Mouse (Mus musculus) layer of hippocampus, adult 2 months (tissue): ENCODE data around the gene Oma1. TPM values are rescaled to one million over a fixed set of nuclear protein-coding genes. Genes with fewer than 3 reads are reported as not detected.

Source experiments
- DNase-seq, 2 experiments: peaks; one replicate each; pipeline ENCODE4 v3.0.0; 2022; ENCODE audit warnings: low spot score in 2 of 2
- H3K27ac ChIP-seq: fragments of 200-600 bp; 2 replicates; pipeline ENCODE4 v1.8.1; 2022
- H3K4me3 ChIP-seq: fragments of 200-600 bp; 2 replicates; pipeline ENCODE4 v1.8.1; 2022; ENCODE audit warnings: mild to moderate bottlenecking
- CTCF ChIP-seq: fragments of 200-600 bp; conservative IDR thresholded peaks from 2 replicates; pipeline ENCODE4 v1.8.1; 2022; ENCODE audit warnings: antibody characterized with exemption, mild to moderate bottlenecking, moderate library complexity
- long read RNA-seq, 2 experiments: library from polyadenylated mRNA; stranded (forward); transcript quantifications; one replicate each; pipeline ENCODE4 v2.0.0; 2021; ENCODE audit warnings: borderline mapping rate in 2 of 2
- total RNA-seq, 2 experiments: library from RNA; stranded (reverse); gene quantifications; 2 replicates each; pipeline ENCODE4 v1.2.3; 2021

The Oma1 gene
- total RNA-seq: 10 to 100 TPM in 1 of 2 experiments, 1 to 10 TPM in 1; 8.4 to 10.2 TPM
- long read RNA-seq, experiment 1, transcript Oma1-201 (9 exons, 1,915 nt): major isoform, 5 of 7 reads
- long read RNA-seq, experiment 1, partial matches to known transcripts: 1 of 7 reads
- long read RNA-seq, experiment 1, other reads (novel, unspliced or antisense): 1 of 7 reads
- long read RNA-seq, experiment 2, partial matches to known transcripts: 1 of 6 reads
- long read RNA-seq, experiment 2, other reads (novel, unspliced or antisense): 3 of 6 reads

- Histone ChIP-seq H3K4me3 (peak within 1 kb of the TSS; percentile 85), H3K27ac (peak within 1 kb of the TSS; percentile 97)
- peak; percentile 83 for TF ChIP-seq CTCF
- DNase-seq: peak; percentile 95 to 98
These were observed at the start of gene Oma1 for GRCm38 (mm10) chr4:103313587-103314525. Oma1 (plus strand) TSS chr4:103313812.

GRCm38 (mm10) chr4:103263812-103264396 lies 49.7 kb upstream of the Oma1 start:
- Histone ChIP-seq H3K27ac (no peak overlapping the region), H3K4me3 (no peak overlapping the region)
- DNase-seq: no peak
- no peak for TF ChIP-seq CTCF

DNA sequence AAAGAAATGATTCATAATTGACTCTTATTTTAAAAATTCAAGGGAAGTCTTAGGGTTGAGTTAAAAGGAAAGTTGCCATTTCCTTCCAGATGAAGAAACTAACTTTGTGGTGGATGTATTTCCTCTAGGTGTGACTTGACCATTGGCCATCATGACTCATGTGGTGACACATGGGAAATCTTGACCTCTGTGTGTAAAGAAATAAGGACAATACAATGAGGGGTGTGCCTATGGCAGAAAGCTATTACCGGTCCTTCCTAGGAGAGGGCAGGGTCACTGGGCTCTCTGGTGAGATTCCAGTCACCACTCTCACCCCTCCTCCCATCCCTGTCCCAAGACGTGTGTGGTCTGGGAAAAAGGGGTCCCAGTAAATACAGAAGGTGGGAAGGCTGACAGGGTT lies 48.4 kb upstream of the Oma1 start:
- Histone ChIP-seq H3K27ac (no peak overlapping the region), H3K4me3 (no peak overlapping the region)
- no peak for TF ChIP-seq CTCF
- no peak for DNase-seq

DNA sequence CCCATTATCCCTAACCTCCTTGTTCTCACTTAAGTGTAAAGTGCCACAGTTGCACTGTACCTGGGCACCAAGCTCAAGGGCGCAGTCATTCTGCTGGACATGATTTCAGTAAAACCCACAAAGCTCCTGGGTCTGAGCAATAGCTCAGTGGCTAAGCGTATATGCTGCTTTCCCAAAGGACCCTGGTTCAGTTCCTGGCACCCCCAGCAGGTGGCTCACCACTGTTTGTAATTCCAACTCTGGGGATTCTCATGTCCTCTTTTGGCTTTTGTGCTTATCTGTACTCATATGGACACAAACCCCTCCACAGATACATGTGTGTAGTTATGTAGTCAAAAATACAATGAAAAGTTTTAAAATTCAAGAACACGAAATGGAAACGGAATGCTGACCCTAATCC lies 44.3 kb upstream of the Oma1 start:
- DNase-seq: no peak
- no peak overlapping the region for H3K4me3 ChIP-seq
- H3K27ac ChIP-seq: no peak overlapping the region
- peak; percentile 62 for TF ChIP-seq CTCF

DNA sequence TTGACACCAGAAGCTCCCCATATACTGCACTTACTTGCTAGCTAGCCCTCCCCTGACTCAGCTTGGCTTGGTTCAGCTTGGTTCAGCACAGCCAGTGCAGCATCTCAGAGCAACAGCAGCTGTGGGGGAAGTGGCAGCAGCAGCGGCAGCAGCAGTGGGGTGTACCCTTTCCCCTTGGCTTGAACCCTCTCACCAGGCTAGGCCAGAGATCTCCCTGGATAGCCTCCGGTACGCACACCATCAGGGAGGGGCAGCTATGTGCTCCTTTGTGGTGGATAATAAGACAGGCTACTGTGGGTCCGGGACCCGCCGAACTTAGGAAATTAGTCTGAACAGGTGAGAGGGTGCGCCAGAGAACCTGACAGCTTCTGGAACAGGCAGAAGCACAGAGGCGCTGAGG lies 40.6 kb upstream of the Oma1 start:
- Histone ChIP-seq H3K4me3 (no peak overlapping the region), H3K27ac (no peak overlapping the region)
- no peak for DNase-seq
- no peak for TF ChIP-seq CTCF

DNA sequence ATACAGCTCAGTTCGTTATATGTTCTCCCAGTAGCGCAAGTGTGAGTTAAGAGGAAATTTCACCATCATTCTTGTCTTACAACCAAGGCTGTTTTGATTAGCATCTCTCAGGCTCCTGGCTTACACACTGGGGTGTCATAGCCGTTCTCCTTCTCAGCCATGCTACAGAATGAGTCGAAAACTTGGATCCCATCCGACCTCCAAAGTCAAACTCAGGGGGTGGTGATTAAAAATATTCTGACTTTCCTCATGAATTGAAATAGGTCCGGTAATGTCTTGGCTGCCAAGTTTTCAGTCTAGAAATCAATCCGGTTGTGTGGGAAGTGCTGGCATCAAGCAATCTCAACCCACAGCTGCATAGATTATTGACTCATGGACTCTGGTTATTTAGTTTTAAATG lies 25.3 kb upstream of the Oma1 start:
- H3K4me3 ChIP-seq: no peak overlapping the region
- TF ChIP-seq CTCF: no peak
- DNase-seq: peak in 1 of 2 experiments; percentile 32
- no peak overlapping the region for H3K27ac ChIP-seq

- no peak for DNase-seq
- no peak for TF ChIP-seq CTCF
- Histone ChIP-seq H3K4me3 (no peak within 1 kb of the TSS), H3K27ac (no peak within 1 kb of the TSS)
These were observed 22.8 kb upstream of the Oma1 start, which contains the start of gene 4921539E11Rik for GRCm38 (mm10) chr4:103290763-103291162. 4921539E11Rik (minus strand) TSS chr4:103290863.

GRCm38 (mm10) chr4:103299342-103299741 lies 14.3 kb upstream of the Oma1 start:
- Histone ChIP-seq H3K27ac (no peak overlapping the region), H3K4me3 (peak overlapping the region; percentile 39)
- peak; percentile 24 to 59 for DNase-seq
- TF ChIP-seq CTCF: peak; percentile 75

- no peak overlapping the region for H3K4me3 ChIP-seq
- no peak for TF ChIP-seq CTCF
- DNase-seq: no peak
- H3K27ac ChIP-seq: no peak overlapping the region
These were observed 9.8 kb upstream of the Oma1 start for GRCm38 (mm10) chr4:103303851-103304250.

- H3K27ac ChIP-seq: peak overlapping the region; percentile 97
- TF ChIP-seq CTCF: no peak
- H3K4me3 ChIP-seq: peak overlapping the region; percentile 85
- DNase-seq: no peak
These were observed 906 bp downstream of the Oma1 start for GRCm38 (mm10) chr4:103314526-103314910.

DNA sequence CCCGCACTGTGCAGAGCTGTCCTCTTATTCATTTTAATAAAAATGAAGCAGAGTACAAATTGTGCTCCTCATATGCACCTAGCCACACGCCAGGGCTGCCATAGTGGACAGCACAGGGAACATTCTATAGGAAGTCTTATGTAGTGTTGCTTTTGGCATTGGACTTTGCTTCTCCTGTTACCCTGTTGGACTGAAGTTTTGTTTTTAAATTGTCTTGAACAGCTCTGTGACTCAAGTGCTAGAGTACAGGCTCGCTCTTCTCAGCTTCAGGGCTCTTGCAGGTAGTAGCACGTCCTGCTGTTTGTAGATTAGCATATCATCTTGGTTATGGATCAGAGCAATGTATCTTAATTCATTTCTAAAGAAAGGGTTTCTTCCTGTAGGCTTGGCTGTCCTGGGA lies 2.2 kb downstream of the Oma1 start:
- DNase-seq: no peak
- no peak for TF ChIP-seq CTCF
- no peak overlapping the region for H3K27ac ChIP-seq
- H3K4me3 ChIP-seq: no peak overlapping the region

DNA sequence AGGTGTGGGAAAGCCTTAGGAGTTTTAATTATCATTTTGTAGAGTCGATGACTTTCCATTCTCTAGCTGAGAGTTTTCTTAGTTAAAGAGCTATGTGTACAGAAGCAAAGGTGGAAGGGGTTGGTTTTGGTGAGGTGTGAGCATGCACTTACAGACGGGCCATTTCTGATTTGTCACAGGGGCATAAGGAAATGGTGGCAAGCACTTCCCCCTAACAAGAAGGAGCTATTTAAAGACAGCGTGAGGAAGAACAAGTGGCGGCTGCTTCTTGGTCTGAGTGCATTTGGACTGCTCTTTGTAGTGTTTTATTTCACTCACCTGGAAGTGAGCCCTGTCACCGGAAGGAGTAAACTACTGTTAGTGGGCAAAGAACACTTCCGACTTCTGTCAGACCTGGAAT lies 7.8 kb downstream of the Oma1 start:
- Histone ChIP-seq H3K4me3 (no peak overlapping the region), H3K27ac (no peak overlapping the region)
- no peak for DNase-seq
- TF ChIP-seq CTCF: no peak
